Mouse (Mus musculus) MEL (cell line): ENCODE results near the gene Lmtk3. TPM values are rescaled to one million over a fixed set of nuclear protein-coding genes. Genes with fewer than 3 reads are reported as not detected.

ENCODE experiments used
- DNase-seq: peaks from one replicate; pipeline ENCODE4 v3.0.0; 2011; ENCODE audit warnings: low read depth, low spot score
- H3K27ac ChIP-seq: 2 replicates; pipeline ENCODE4 v1.5.1; 2012; ENCODE audit warnings: low read depth, mild to moderate bottlenecking, control low read depth, low read length, moderate library complexity; ENCODE audit not compliant: control insufficient read depth
- H3K27me3 ChIP-seq, 2 experiments: fragments of 150-350 bp in 1 of 2; sonication (generic) in 1 of 2; 2 replicates each; pipeline ENCODE4 v1.6.1; 2012; ENCODE audit warnings: low read length in 2 of 2, mild to moderate bottlenecking in 2 of 2, improper control_type of control experiment in 1 of 2, moderate library complexity in 1 of 2; ENCODE audit not compliant: insufficient read depth in 2 of 2, control insufficient read depth in 1 of 2
- H3K36me3 ChIP-seq, 2 experiments: 2 replicates each; pipeline ENCODE4 v1.6.1; 2012 to 2014; ENCODE audit warnings: low read length in 2 of 2, improper control_type of control experiment in 1 of 2, inconsistent platforms in 1 of 2, mild to moderate bottlenecking in 1 of 2; ENCODE audit not compliant: insufficient read depth in 2 of 2, control insufficient read depth in 1 of 2
- H3K4me1 ChIP-seq, 2 experiments: fragments of 150-350 bp in 1 of 2; sonication (generic) in 1 of 2; 2 replicates each; pipeline ENCODE4 v1.6.1; 2012; ENCODE audit warnings: low read length in 2 of 2, improper control_type of control experiment in 1 of 2, mild to moderate bottlenecking in 1 of 2; ENCODE audit not compliant: insufficient read depth in 2 of 2, control insufficient read depth in 1 of 2
- H3K4me3 ChIP-seq, 2 experiments: fragments of 150-350 bp in 1 of 2; sonication (generic) in 1 of 2; 2 replicates each; pipeline ENCODE4 v1.5.1; 2012; ENCODE audit warnings: low read depth in 2 of 2, low read length in 2 of 2, mild to moderate bottlenecking in 2 of 2, moderate library complexity in 2 of 2, control low read depth in 1 of 2, improper control_type of control experiment in 1 of 2; ENCODE audit not compliant: control insufficient read depth in 1 of 2, insufficient read depth in 1 of 2
- H3K79me2 ChIP-seq: 2 replicates; pipeline ENCODE4 v1.6.1; 2012; ENCODE audit warnings: mild to moderate bottlenecking, low read length, moderate library complexity; ENCODE audit not compliant: control insufficient read depth, poor library complexity, insufficient read depth
- H3K9ac ChIP-seq: 2 replicates; pipeline ENCODE4 v1.6.1; 2012; ENCODE audit warnings: low read depth, mild to moderate bottlenecking, control low read depth, low read length, moderate library complexity; ENCODE audit not compliant: control insufficient read depth, poor library complexity, severe bottlenecking
- H3K9me3 ChIP-seq: fragments of 150-350 bp; sonication (generic); replicated peaks from 2 replicates; pipeline ENCODE4 v1.6.1; 2012; ENCODE audit warnings: mild to moderate bottlenecking, low read length, improper control_type of control experiment, moderate library complexity; ENCODE audit not compliant: insufficient read depth
- ELF1 ChIP-seq: IDR thresholded peaks from 2 replicates; pipeline ENCODE4 v1.6.1; 2014; ENCODE audit warnings: low read depth, mild to moderate bottlenecking, inconsistent platforms, low read length, improper control_type of control experiment, moderate library complexity
- EP300 ChIP-seq, 2 experiments: IDR thresholded peaks; 2 replicates each; pipeline ENCODE4 v1.6.1; 2011; ENCODE audit warnings: improper control_type of control experiment in 2 of 2, low read length in 2 of 2, low read depth in 1 of 2, mild to moderate bottlenecking in 1 of 2
- ETS1 ChIP-seq: IDR thresholded peaks from 2 replicates; pipeline ENCODE4 v1.6.1; 2012; ENCODE audit warnings: low read depth, mild to moderate bottlenecking, inconsistent platforms, low read length, improper control_type of control experiment, moderate library complexity
- KAT2A ChIP-seq: conservative IDR thresholded peaks from 2 replicates; pipeline ENCODE4 v1.6.1; 2012; ENCODE audit warnings: low read depth, low read length, improper control_type of control experiment, inconsistent platforms
- MAFK ChIP-seq: IDR thresholded peaks from 2 replicates; pipeline ENCODE4 v1.6.1; 2011; ENCODE audit warnings: low read depth, mild to moderate bottlenecking, low read length, improper control_type of control experiment, borderline replicate concordance
- MAX ChIP-seq: IDR thresholded peaks from 2 replicates; pipeline ENCODE4 v1.6.1; 2011; ENCODE audit warnings: low read length, improper control_type of control experiment
- MAZ ChIP-seq: IDR thresholded peaks from 2 replicates; pipeline ENCODE4 v1.6.1; 2012; ENCODE audit warnings: low read depth, mild to moderate bottlenecking, inconsistent platforms, low read length, improper control_type of control experiment
- NELFE ChIP-seq: IDR thresholded peaks from 2 replicates; pipeline ENCODE4 v1.6.1; 2011; ENCODE audit warnings: low read depth, low read length, improper control_type of control experiment
- POLR2AphosphoS2 ChIP-seq: IDR thresholded peaks from 2 replicates; pipeline ENCODE4 v1.6.1; 2011; ENCODE audit warnings: low read length, improper control_type of control experiment
- SMC3 ChIP-seq: IDR thresholded peaks from 2 replicates; pipeline ENCODE4 v1.6.1; 2011; ENCODE audit warnings: low read depth, low read length, improper control_type of control experiment
- TBP ChIP-seq: IDR thresholded peaks from 2 replicates; pipeline ENCODE4 v1.8.0; 2011; ENCODE audit warnings: low read depth, low read length, improper control_type of control experiment
- TCF12 ChIP-seq: IDR thresholded peaks from 2 replicates; pipeline ENCODE4 v1.6.1; 2014; ENCODE audit warnings: low read depth, mild to moderate bottlenecking, inconsistent platforms, low read length, improper control_type of control experiment, moderate library complexity
- UBTF ChIP-seq: IDR thresholded peaks from 2 replicates; pipeline ENCODE4 v1.6.1; 2012; ENCODE audit warnings: low read depth, mild to moderate bottlenecking, inconsistent platforms, low read length, improper control_type of control experiment, moderate library complexity, borderline replicate concordance; ENCODE audit not compliant: insufficient read depth
- USF1 ChIP-seq: IDR thresholded peaks from 2 replicates; pipeline ENCODE4 v1.6.1; 2014; ENCODE audit warnings: low read depth, mild to moderate bottlenecking, inconsistent platforms, low read length, improper control_type of control experiment, moderate library complexity
- ZC3H11A ChIP-seq: IDR thresholded peaks from 2 replicates; pipeline ENCODE4 v1.6.1; 2012; ENCODE audit warnings: low read depth, mild to moderate bottlenecking, inconsistent platforms, low read length, improper control_type of control experiment
- ZMIZ1 ChIP-seq: IDR thresholded peaks from 2 replicates; pipeline ENCODE4 v1.6.1; 2012; ENCODE audit warnings: low read depth, mild to moderate bottlenecking, inconsistent platforms, low read length, improper control_type of control experiment, moderate library complexity
- polyA plus RNA-seq, 2 experiments: library from polyadenylated mRNA; stranded (reverse) in 1 of 2; unstranded in 1 of 2; fragments of >175 nt in 1 of 2; fragments of >200 nt in 1 of 2; gene quantifications; 2 replicates each; pipeline versions ENCODE4 v1.2.1 to v1.2.4; 2012; ENCODE audit warnings: low replicate concordance in 2 of 2, low read depth in 1 of 2; ENCODE audit not compliant: insufficient read length in 2 of 2, insufficient read depth in 1 of 2, missing spikeins in 1 of 2
- total RNA-seq: library from RNA; depleted of rRNA; stranded (reverse); fragments of 300-350 nt; gene quantifications from 2 replicates; pipeline ENCODE4 v1.2.3, GENCODE M21; 2012

Lmtk3 gene
- total and polyA plus RNA-seq, 3 experiments = 0.04 to 0.40 TPM; not detected in 1

DNA sequence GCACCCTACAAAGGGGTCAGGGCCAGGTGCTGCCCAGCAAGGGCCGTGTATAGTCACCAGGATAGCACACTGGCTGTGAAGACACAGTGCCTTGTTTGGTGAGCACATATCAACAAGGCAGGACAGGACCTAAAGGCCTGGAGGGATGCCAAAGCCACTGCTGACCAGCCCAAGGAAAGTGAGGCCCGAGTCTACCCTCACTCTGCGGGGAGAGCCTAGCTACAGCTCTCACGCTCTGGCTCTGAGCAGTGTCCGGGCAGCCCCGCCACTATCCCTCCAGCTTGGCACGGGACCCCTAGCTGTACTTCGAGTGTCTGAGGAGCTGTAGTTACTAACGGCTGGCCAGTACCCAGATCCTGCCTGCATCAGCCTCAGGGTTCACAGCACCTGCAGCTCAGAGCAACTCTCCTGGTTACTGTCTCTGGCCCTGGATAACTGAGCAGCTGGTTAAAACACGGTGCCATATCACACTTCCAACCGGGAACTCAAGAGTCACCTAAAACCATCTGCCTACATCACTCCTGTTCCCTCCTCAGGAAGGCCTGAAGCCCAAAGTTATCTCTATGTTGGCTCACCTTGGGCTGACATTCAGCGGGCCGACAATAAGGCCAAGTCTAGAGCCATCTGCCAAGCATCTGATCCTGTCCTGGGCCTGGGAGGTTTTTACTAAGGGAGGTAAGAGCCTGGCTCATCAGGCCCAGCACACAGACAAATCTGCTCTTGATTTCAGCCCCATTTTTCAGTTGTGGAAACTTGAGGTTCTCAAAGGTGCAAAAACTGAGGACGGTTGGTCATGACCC, 25.9 kb downstream of the Lmtk3 start:
- no peaks in the 10 kb centered on the region for H3K27me3 ChIP-seq
- no peak for DNase-seq
- no peak overlapping the region for H3K9ac ChIP-seq
- no peak for TF ChIP-seq ZMIZ1
- TF ChIP-seq, all 39 proteins: peak for 0
- H3K79me2 ChIP-seq = peaks cover 12% of the 10 kb centered on the region
- H3K36me3 ChIP-seq = peaks cover 8 to 13% of the 10 kb centered on the region in 2 experiments
- no peak overlapping the region for H3K27ac ChIP-seq
- H3K4me3 ChIP-seq = no peak overlapping the region
- H3K9me3 ChIP-seq = no peaks in the 10 kb centered on the region
- H3K4me1 ChIP-seq = peaks cover 11 to 19% of the 10 kb centered on the region in 2 experiments

- Histone ChIP-seq H3K9me3 (no peaks in the 10 kb centered on the region), H3K4me3 (no peak overlapping the region), H3K27ac (no peak overlapping the region), H3K4me1 (peaks cover 11 to 22% of the 10 kb centered on the region in 2 experiments), H3K9ac (peak overlapping the region; percentile 99), H3K27me3 (no peaks in the 10 kb centered on the region), H3K79me2 (peaks cover 12% of the 10 kb centered on the region), H3K36me3 (peaks cover 8 to 13% of the 10 kb centered on the region in 2 experiments)
- TF ChIP-seq UBTF = no peak
- no peak for TF ChIP-seq ZC3H11A
- TF ChIP-seq KAT2A = no peak
- TF ChIP-seq NELFE = no peak
- TF ChIP-seq POLR2AphosphoS2 = no peak
- TF ChIP-seq MAFK = no peak
- TF ChIP-seq TBP = no peak
- no peak for TF ChIP-seq SMC3
- no peak for TF ChIP-seq TCF12
- no peak for TF ChIP-seq ELF1
- TF ChIP-seq MAZ = no peak
- no peak for TF ChIP-seq EP300 (IDR thresholded peaks at IDR 0.05; ENCODE audit: low read depth in 1 of 2, low read length in 2 of 2)
- TF ChIP-seq MAX = no peak
- TF ChIP-seq USF1 = no peak
- TF ChIP-seq ETS1 = no peak
- DNase-seq = no peak
These were observed 29.4 kb downstream of the Lmtk3 start for GRCm38 (mm10) chr7:45812921-45813320.
